Mouse (Mus musculus) hindbrain, embryonic 14.5 days (tissue): Measurements from ENCODE around the gene Caprin1. TPM values are rescaled to one million over a fixed set of nuclear protein-coding genes. Genes with fewer than 3 reads are reported as not detected.

Experiments used
- ATAC-seq: fragments of 200-750 bp; cut with Nextera tagmentation; 2 replicates; pipeline ENCODE4 v1.8.0; 2017; ENCODE audit warnings: moderate number of reproducible peaks, mild to moderate bottlenecking, moderate TSS enrichment, moderate library complexity; ENCODE audit not compliant: low FRiP score
- DNase-seq: peaks from one replicate; pipeline ENCODE4 v3.0.0-alpha.2; 2015; ENCODE audit warnings: low spot score
- H3K27ac ChIP-seq: fragments of 300-500 bp; sonication (generic); 2 replicates; pipeline ENCODE4 v1.5.1; 2014; ENCODE audit warnings: mild to moderate bottlenecking, moderate library complexity
- H3K27me3 ChIP-seq: fragments of 300-500 bp; sonication (generic); 2 replicates; pipeline ENCODE4 v1.6.1; 2014; ENCODE audit warnings: mild to moderate bottlenecking, low read length, mixed read lengths; ENCODE audit not compliant: control insufficient read depth, insufficient read depth
- H3K36me3 ChIP-seq: fragments of 300-500 bp; sonication (generic); replicated peaks from 2 replicates; pipeline ENCODE4 v1.6.1; 2014; ENCODE audit not compliant: control insufficient read depth, insufficient read depth
- H3K4me1 ChIP-seq: fragments of 300-500 bp; sonication (generic); replicated peaks from 2 replicates; pipeline ENCODE4 v1.6.1; 2014; ENCODE audit warnings: antibody characterized with exemption, low read length, mixed read lengths; ENCODE audit not compliant: control insufficient read depth, insufficient read depth
- H3K4me2 ChIP-seq: fragments of 300-500 bp; sonication (generic); replicated peaks from 2 replicates; pipeline ENCODE4 v1.6.1; 2014; ENCODE audit warnings: mild to moderate bottlenecking, moderate library complexity
- H3K4me3 ChIP-seq: fragments of 300-500 bp; sonication (generic); replicated peaks from 2 replicates; pipeline ENCODE4 v1.5.1; 2014; ENCODE audit warnings: mild to moderate bottlenecking, low read length
- H3K9ac ChIP-seq: fragments of 300-500 bp; sonication (generic); 2 replicates; pipeline ENCODE4 v1.6.1; 2014
- H3K9me3 ChIP-seq: fragments of 300-500 bp; sonication (generic); 2 replicates; pipeline ENCODE4 v1.6.1; 2016; ENCODE audit warnings: low read length; ENCODE audit not compliant: control insufficient read depth
- WGBS: fragments of 180-500 bp; shearing (Covaris S2); extraction: QIAGEN DNeasy Blood & Tissue Kit; methylation state at CpG from one replicate; pipeline ENCODE4 v1.1.7; 2014; 5-methylcytosine and 5-hydroxymethylcytosine counted together
- polyA plus RNA-seq: library from polyadenylated mRNA; unstranded; fragments of >200 nt; fragmentation: Nextera tagmentation; extraction: Ambion mirVana; gene quantifications from 2 replicates; pipeline ENCODE4 v1.2.1, GENCODE M21; 2014

Gene Caprin1
- polyA plus RNA-seq, 1 experiment from 2014 or later: 399 TPM

GRCm38 (mm10) chr2:103833816-103834445 is 36.5 kb upstream of the Caprin1 start:
- Histone ChIP-seq H3K9me3 (no peaks in the 10 kb centered on the region), H3K4me2 (no peak overlapping the region), H3K36me3 (no peaks in the 10 kb centered on the region), H3K4me3 (no peak overlapping the region), H3K9ac (no peak overlapping the region), H3K4me1 (no peaks in the 10 kb centered on the region), H3K27me3 (no peaks in the 10 kb centered on the region), H3K27ac (no peak overlapping the region)
- ATAC-seq (no peak), DNase-seq (no peak)
- WGBS: 76% methylated on average over 3 of the region's 3 CpGs

DNA sequence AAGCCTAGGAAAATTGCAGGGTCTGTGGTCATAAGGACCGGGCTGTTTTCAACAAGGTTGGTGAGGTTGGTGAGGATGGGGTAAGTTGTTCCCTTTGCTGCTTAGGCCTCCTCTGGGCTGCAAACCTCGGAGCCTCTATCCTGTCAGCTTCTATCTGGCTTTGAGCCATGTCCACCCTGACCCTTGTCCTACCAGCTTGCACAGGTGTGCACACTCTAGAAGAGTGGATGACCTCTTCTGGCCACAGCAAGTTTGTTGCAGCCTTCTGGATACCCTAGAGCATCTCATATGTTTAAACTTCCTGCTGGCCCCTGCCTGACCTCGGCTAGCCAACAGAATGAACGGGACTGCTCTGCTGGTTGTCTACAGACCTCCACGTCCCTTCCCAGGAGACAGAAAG is 35.5 kb upstream of the Caprin1 start:
- H3K9ac ChIP-seq: no peak overlapping the region
- no peaks in the 10 kb centered on the region for H3K4me1 ChIP-seq
- no peak for DNase-seq
- H3K9me3 ChIP-seq: no peaks in the 10 kb centered on the region
- H3K4me3 ChIP-seq: no peak overlapping the region
- ATAC-seq: no peak
- H3K27ac ChIP-seq: no peak overlapping the region
- no peaks in the 10 kb centered on the region for H3K27me3 ChIP-seq
- H3K4me2 ChIP-seq: no peak overlapping the region
- no peaks in the 10 kb centered on the region for H3K36me3 ChIP-seq
- WGBS: 73% methylated on average over 5 of the region's 5 CpGs

- Histone ChIP-seq H3K4me2 (no peak overlapping the region), H3K27me3 (no peaks in the 10 kb centered on the region), H3K9me3 (no peaks in the 10 kb centered on the region), H3K27ac (no peak overlapping the region), H3K9ac (no peak overlapping the region), H3K4me1 (no peaks in the 10 kb centered on the region), H3K4me3 (no peak overlapping the region), H3K36me3 (no peaks in the 10 kb centered on the region)
- DNase-seq (no peak), ATAC-seq (no peak)
These were observed 31.5 kb upstream of the Caprin1 start for GRCm38 (mm10) chr2:103828900-103829299.

DNA sequence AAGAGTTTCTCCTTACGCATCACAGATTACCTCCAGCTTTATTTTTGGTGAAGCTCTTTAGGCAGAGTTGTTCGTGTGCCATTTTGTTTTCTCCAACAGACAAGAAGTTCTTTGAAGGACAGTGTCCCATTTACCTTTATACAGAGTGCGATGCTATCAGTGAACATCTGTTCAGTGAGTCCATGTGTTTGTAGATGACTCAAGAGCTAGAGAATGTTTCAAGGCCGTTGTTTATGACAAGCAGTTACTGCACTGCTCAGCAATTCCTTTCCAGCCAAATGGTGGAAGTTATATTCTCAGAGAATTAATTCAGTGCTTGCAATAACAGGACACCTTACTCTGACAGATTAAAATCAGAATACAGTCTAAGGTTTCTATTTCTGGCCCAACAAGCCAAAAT is 27.5 kb upstream of the Caprin1 start:
- 92% methylated on average over 4 of the region's 4 CpGs for WGBS
- Histone ChIP-seq H3K4me2 (no peak overlapping the region), H3K36me3 (no peaks in the 10 kb centered on the region), H3K27me3 (no peaks in the 10 kb centered on the region), H3K4me1 (no peaks in the 10 kb centered on the region), H3K9me3 (no peaks in the 10 kb centered on the region), H3K4me3 (no peak overlapping the region), H3K9ac (no peak overlapping the region), H3K27ac (no peak overlapping the region)
- DNase-seq (no peak), ATAC-seq (no peak)

DNA sequence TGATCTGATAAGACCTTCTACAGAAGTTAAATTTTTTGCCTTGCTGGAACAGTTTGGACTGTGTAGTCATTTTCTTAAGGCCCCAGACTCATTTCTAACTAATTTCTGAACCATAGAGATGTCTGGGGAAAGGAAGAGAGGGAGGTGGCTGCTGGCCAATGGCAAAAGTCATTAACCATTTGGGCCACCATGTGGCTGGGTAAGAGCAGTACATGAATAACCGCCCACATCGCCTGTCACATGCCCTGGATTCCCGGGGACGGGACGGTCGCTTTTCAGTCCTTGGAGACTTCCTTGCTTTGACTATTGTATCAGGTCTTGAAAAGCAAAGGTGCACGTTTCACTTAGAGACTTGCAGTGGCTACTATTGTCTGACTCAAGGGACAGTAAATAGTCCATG is 25.1 kb upstream of the Caprin1 start:
- 60% methylated on average over 7 of the region's 7 CpGs for WGBS
- H3K36me3 ChIP-seq: no peaks in the 10 kb centered on the region
- H3K27me3 ChIP-seq: no peaks in the 10 kb centered on the region
- no peak overlapping the region for H3K4me2 ChIP-seq
- H3K9ac ChIP-seq: no peak overlapping the region
- H3K4me1 ChIP-seq: no peaks in the 10 kb centered on the region
- no peaks in the 10 kb centered on the region for H3K9me3 ChIP-seq
- no peak for DNase-seq
- no peak overlapping the region for H3K27ac ChIP-seq
- ATAC-seq: no peak
- H3K4me3 ChIP-seq: no peak overlapping the region

- H3K9me3 ChIP-seq: no peaks in the 10 kb centered on the region
- no peaks in the 10 kb centered on the region for H3K27me3 ChIP-seq
- no peaks in the 10 kb centered on the region for H3K4me1 ChIP-seq
- no peaks in the 10 kb centered on the region for H3K36me3 ChIP-seq
- 36% methylated on average over 6 of the region's 6 CpGs for WGBS
- H3K4me2 ChIP-seq: peak overlapping the region; percentile 33
- ATAC-seq: no peak; the same call in 1 of the 2 replicates
- no peak overlapping the region for H3K9ac ChIP-seq
- DNase-seq: no peak
- no peak overlapping the region for H3K27ac ChIP-seq
- H3K4me3 ChIP-seq: no peak overlapping the region
These were observed 19.9 kb upstream of the Caprin1 start for GRCm38 (mm10) chr2:103817145-103817895.

DNA sequence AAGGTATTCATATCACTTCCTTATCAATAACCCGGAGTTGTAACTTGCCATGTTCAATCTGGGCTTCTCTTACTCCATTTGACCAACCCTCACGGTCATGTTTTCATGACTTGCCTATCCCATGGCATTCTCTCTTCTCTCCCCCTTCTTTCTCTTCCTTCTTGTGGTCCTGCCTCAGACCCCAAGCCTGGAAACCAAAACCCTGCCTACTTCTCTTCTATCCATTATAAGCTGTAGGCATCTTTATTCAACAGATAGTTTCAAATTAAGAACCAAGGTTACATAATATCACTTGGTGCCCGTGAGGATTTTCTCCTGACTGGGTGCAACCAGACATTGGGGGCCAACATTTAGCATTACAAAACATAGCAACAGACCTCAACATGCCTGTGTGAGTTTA is 18.5 kb upstream of the Caprin1 start:
- H3K27me3 ChIP-seq: no peaks in the 10 kb centered on the region
- H3K9ac ChIP-seq: no peak overlapping the region
- DNase-seq (no peak), ATAC-seq (no peak)
- no peak overlapping the region for H3K4me2 ChIP-seq
- H3K36me3 ChIP-seq: no peaks in the 10 kb centered on the region
- H3K4me1 ChIP-seq: no peaks in the 10 kb centered on the region
- 91% methylated on average over 3 of the region's 3 CpGs for WGBS
- H3K27ac ChIP-seq: no peak overlapping the region
- H3K4me3 ChIP-seq: no peak overlapping the region
- H3K9me3 ChIP-seq: no peaks in the 10 kb centered on the region

DNA sequence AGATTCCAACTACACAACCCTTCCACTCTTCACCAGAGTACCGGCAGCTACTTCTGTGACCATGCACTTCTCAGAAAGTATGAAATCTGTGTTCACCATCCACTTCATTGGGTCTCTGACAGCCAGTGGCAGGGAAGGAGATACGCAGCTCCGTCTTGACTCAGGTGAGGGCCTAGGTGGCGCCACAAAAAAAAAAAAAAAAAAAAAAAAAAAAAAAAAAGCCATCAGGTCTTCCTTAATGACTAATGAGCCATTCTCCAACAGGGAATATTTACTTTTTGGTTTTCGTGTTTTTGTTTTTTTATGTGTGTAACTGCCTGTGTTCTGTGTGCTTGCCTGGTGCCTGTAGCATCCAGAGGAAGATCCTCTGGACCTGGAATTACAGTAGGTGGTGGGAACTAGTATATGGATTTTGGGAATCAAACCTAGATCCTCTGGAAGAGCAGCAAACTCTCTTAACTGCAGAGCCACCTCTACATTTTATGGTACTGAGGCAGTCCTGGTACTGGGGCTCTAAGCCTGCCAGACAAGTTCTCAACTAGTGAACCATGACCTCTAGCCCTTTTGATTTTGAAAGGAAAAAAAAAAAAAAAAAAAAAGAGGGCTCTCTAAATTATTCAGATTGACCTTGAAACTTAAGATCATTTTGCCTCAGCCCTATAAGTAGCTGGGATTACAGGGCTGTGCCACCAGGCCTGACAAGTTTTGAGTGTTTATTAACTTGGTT is 14.2 kb upstream of the Caprin1 start:
- H3K27ac ChIP-seq: no peak overlapping the region
- no peak overlapping the region for H3K9ac ChIP-seq
- no peak for DNase-seq
- H3K4me2 ChIP-seq: no peak overlapping the region
- 69% methylated on average over 5 of the region's 5 CpGs for WGBS
- ATAC-seq: no peak
- H3K9me3 ChIP-seq: no peaks in the 10 kb centered on the region
- H3K4me3 ChIP-seq: no peak overlapping the region
- no peaks in the 10 kb centered on the region for H3K4me1 ChIP-seq
- no peaks in the 10 kb centered on the region for H3K27me3 ChIP-seq
- no peaks in the 10 kb centered on the region for H3K36me3 ChIP-seq

- Histone ChIP-seq H3K27me3 (no peaks in the 10 kb centered on the region), H3K36me3 (no peaks in the 10 kb centered on the region), H3K9me3 (no peaks in the 10 kb centered on the region), H3K9ac (no peak overlapping the region), H3K27ac (no peak overlapping the region), H3K4me2 (no peak overlapping the region), H3K4me1 (no peaks in the 10 kb centered on the region), H3K4me3 (no peak overlapping the region)
- ATAC-seq: no peak
- no peak for DNase-seq
- WGBS: 89% methylated on average over 6 of the region's 6 CpGs
These were observed 13.0 kb upstream of the Caprin1 start for GRCm38 (mm10) chr2:103810412-103810811.
